Mouse (Mus musculus) left cerebral cortex, adult 9 months (tissue): ENCODE data around the gene Csad.
A peak's percentile ranks its signal among the peaks of the same experiment; 100 is the strongest.
"Not testable (repeated sequence)": the region's sequence is repeated elsewhere in the genome, so short reads cannot be mapped to it uniquely, and the experiment has no call there.

Source experiments
- DNase-seq, 2 experiments: peaks; one replicate each; pipeline ENCODE4 v3.0.0; 2022; ENCODE audit warnings: low spot score in 2 of 2

Gene Csad

DNA sequence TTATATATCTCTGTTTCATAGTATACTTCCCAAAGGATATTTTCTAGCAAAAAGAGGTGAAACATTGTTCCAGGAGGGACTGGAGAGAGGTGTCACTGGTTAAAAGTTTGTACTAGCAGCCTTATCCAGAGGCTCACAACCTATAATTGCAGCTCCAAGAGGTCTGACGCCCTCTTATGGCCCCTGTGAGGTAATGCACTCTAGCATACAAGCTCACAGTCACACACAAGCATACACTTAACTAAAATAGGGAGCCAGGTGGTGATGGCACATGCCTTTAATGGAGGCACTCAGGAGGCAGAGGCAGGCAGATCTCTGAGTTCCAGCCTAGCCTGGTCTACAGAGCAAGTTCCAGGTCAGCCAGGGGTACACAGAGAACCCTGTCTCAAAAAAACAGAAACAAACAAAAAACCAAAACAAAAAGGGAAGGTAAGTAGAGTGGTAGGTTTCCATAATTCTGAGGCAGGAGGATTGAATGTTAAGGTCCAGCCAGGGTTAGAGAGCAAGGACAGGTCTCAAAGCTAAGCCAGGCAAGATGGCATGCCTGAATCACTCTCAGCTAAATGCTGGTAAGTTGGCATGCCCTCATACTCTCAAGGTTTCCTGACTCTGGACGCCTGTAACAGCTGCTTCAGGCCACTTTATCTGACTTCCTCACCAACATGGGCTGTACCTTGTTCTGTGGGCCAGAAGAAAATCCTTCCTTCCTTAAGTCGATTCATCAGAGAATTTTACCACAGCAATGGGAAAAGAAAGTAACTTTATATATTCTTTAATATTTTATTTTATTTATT is 40.4 kb downstream of the Csad start:
- DNase-seq: no peak

DNA sequence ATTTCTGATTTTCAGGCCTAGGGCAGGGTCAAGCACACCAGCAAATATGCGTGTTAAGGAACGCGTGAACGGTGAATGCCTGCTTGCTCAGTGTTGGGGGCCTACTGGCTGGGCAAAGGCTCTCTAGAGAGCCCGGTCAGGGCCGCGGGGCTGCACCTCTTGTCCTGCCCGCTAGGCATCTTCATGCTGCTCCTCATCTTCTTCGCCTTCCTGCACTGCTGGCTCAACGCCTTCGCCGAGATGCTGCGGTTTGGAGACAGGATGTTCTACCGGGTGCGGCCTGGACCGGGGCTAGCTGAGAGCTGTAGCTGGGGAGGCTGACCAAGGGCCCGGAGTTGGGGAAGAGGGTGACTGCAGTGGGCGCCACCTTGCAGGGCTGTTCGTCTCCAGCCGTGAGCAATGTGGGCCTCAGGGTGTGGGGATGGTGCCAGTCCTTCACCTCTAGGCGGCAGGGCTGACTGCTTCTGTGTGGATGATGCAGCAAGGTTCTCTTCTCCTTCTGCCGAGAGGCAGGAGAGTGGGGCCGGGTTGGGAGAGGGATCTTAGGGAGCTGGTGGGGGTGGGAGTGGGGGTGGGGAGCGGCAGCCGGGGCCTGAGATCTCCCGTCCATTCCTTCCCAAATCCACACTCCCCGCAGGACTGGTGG is 44.0 kb downstream of the Csad start:
- DNase-seq: no peak

DNA sequence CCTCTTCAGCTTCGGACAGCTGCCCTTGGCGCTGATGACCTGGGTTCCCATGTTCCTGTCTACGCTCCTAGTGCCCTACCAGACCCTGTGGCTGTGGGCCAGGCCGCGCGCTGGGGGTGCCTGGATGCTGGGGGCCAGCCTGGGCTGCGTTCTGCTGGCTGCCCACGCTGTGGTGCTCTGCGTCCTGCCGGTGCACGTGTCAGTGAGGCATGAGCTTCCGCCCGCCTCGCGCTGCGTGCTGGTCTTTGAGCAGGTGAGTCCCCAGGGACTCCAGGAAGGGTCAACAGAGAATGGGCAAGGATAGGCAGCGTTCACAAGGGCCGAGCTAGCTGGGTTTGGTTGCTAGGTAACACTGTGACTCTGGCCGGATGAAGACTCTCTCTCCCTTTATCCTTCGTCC is 47.7 kb downstream of the Csad start:
- no peak for DNase-seq

DNA sequence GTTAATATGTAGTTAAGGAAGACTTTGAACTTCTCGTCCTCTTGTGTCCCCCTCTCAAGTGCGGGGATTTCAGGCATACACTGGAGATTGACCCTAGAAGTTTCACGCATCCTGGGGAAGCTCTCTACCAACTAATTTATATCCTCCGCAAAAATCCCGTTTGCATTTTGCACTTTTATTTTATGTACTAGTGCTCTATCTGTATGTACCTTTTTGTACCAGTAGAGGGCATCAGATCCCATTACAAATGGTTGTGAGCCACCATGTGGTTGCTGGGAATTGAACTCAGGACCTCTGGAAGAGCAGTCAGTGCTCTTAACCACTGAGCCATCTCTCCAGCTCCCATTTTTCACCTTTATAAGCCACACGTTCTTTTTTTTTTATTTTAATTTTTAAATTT is 49.5 kb downstream of the Csad start:
- not testable (repeated sequence) for DNase-seq

DNA sequence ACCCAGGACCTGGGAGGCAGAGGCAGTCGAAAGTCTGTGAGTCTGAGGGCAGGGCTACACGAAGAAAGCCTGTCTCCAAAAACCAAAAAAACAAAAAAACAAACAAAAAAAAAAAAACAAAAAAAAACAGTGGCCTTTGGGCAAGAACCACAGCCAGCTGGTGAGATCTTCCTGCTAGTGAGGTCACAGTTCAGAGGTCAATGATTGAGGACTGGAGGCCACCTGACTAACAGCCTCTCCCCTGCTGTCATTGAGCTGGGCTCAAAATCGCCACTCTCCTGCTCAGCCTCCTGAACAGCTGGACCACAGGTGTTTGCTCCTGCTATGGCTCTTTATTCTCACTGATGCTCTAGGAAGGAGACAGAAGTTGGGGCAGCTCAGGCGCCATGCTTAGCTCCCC is 51.9 kb downstream of the Csad start:
- no peak for DNase-seq

DNA sequence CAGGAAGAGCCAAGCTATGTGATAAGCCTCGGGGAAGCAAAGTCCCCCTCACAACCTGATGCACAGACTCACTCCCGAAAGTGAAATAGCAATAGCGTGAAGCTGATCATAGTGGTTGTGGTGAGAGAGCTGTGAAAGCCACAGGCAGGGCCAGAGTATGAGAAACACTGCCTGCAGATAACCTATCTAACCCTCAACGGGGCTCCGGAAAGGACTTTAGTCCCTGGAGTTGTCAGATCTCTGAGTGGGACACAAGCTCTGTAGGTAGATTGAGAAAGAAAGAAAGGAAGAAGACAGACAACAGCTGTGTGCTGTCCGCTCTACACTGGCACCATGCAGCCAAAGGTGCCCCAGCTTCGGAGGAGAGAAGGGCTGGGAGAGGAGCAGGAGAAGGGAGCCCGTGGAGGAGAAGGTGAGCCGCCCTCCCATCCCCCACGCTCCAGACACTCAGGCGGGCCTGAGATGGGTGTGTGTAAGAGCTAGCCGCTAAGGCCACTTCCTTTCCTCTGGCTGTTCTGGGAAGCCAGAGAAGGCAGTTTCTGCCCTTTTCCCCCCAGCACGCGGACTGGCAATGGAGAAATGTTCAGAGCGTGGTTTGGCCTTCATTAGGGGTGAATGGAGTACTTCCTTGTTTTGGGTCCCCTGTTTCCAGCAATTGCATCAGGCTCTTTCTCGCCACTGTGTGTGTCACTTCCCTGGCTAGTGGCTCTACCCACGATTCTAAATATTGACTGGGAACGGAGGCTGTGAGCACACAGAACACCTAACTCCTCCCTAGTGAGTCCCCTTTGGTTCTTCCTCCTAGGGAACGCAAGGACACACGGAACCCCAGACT is 54.0 kb downstream of the Csad start, which contains the start of gene Soat2:
Gene Soat2, plus strand, starts transcription at position 226 of the 835 bp plus-strand sequence.
- DNase-seq: no peak

DNA sequence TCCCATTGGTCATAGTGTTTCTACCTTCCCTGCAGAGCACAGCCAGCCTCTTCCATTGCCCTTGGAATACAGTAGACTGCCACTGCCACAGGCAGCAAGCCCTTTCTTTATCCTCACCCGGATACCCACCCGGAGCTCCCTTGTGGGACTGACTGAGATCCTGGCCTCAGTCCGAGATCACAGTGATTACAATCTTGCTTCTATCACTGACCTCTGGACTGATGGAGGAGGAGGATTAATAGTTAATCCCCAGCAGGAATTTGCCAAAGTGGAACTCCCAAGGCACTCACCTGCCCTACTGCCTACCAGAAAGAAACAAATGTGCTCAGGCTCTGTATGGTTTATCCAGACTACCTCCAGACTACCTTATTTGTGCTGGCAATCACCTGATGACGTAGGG is 55.0 kb downstream of the Csad start:
- DNase-seq: no peak

DNA sequence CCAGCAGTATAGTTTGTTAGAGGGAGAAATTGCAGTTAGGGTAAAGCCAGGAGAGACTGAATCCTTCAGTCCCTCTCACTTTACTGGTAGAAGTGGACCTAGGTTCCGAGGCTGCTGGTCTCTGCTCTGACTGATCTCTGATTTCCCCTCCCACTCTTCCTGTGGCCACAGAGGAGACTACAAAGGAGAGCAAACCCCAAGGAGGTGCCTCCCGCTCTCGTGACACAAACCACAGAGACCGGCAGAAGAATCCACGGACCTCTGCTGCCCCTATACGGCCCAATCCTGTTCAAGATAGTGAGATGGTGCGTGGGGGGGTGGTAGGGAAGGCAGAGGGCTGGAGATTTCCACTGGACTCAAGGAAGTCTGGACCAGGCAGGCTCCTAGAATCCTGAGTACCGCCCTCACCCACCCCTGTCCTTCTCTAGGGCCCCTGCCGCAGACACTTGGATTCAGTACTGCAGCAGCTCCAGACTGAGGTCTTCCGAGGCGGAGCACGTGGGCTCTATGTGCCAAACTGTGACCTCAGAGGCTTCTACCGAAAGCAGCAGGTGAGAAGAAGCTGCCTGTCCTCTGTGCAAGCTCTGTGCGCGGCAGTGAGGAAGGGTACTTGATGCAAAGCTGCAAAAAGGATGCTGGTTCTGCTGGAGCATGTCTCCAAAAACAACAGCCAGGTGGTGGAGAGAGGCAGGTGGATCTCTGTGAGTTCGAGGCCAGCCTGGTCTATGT is 56.7 kb downstream of the Csad start:
- no peak for DNase-seq

DNA sequence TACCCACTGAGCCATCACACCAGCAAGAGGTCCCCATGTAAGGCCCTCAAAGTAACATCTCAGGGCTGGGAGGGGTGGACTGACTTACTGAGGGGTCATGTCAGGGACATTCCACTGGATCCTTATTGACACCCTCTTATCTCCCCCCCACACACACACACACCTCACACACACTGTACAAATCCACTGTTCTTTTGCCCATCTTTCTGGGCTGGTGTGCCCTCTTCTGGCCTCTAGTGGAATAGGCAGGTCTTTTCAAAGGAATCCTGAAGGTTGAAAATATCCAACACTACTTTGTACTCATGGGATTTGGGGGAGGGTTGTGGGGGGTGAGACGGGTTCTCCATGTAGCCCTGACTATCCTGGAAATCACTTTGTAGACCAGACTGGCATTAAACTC is 57.6 kb downstream of the Csad start:
- DNase-seq: peak in 1 of 2 experiments; percentile 52

DNA sequence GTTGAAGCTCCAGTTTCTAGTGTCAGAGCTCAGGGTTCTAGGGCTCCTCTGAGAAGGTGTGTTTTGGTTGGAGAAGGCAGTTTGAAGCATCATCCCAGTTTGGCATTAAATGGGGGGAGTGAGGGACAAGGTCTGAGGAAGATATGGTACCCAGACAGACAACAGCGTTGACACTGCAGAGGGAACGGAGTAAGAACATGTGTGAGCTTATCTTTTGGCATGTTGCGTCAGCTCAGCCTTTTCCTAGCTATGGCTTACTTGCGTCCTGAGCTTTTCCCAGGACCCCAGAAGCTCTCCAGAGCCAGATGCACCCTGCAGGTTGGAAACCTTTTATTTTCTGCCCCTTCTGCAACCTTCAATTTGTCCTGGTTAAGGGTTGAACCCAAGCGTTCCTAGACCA is 58.4 kb downstream of the Csad start:
- no peak for DNase-seq

DNA sequence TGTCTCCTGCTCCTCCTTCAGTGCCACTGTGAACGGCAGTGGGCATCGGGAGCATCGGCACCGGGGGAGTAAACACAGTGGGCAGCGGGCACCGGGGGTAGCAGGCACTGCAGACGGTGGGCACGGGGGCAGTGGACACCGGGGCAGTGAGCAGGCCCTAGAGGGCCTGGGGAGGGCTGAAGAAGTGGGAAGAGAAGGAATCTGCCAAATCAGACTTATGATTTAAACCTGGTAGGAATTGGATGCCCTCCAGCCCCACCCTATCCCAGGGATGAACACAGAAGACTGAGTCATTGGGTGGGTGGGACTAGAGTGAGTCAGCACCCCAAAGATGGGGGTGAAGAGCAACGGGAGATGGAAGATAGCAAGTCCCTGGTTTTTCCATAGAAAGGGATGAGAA is 59.2 kb downstream of the Csad start:
- peak in 1 of 2 experiments; percentile 66 for DNase-seq

DNA sequence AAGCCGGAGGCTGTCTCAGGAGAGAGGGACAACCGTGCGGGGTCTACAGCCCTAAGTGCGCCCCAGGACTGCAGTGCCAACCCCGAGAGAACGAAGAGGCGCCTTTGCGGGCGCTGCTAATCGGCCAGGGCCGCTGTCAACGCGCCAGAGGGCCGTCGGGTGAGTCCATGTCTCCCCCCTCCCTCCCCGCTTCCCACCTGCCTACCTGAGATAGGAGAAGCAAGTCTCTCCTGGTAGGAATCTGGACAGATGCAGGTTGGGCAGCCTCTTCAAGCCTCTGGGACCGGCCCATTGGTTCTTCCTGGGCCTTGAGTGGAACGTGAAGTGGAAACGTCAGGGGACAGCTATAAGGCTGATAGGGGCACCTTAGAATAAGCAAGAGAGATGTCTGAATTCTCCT is 59.8 kb downstream of the Csad start:
- no peak for DNase-seq

DNA sequence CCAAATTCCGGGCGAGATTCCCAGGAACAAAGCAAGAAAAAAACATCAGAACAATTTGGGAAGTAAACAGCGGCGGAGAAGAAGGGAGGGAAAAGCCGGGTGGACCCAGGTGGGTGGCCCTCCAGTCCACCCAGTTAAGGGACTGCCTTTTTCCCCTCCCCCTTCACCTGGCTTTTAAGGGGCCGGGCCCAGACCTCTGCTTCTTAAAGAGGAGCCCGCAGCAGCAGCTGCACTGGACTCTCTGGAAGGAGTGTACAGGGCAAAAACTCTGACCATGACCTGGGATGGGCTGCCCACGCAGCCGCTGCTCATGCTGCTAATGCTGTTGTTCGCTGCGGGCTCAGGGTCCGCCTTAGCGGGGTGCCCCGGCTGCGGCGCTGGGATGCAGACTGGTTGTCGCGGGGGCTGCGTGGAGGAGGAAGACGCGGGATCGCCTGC is 60.2 kb downstream of the Csad start, which contains the start of gene Igfbp6:
Gene Igfbp6, plus strand, starts transcription at position 89 of the 438 bp plus-strand sequence.
- peak in 1 of 2 experiments; percentile 30 for DNase-seq

DNA sequence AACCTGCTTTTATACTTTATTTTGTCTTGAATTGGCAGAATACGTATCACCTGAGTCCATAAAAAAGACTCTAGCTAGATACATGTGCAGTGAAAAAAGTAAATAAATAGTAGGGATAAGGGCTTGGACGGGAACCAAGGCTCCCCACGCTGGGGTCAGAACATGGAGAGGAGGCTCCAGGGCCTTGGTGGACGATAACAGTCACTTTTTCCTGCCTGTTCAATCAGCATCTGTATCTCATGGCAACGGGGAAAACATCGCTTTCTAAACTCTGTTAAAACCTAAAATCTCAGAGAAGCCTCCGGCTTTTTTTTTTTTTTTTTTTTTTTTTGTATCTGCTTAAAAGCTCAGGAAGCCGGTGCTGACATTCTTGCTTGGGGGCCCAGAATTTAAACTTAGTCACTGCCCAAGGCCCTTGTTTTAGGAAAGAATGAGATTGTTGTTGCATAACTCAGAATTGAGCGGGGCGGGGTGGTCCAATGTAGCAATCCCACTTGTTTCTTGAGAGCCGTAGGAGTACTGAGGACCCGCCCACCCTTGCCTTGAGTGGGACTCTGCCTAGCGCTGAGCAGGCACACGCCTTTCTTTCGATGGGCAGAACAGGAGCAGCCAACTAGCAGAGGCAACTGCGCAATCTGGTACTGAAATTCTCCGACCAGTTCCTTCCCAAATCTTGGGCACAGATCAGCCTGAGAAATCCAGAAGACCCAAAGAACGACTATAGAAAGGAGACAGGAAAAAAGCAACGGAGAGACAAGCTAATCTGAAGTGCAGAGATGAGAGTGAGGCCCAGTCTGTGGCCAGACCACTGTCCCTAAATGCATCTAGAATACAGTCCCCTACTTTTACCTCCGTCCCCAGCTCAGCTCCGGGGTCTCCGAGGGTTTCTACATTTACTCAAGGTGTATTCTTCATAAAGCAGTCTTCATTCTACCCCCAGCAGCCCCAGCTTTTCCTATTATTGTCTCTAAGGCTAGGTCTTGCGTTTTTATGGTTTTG is 61.3 kb downstream of the Csad start:
- DNase-seq: peak in 1 of 2 experiments; percentile 48

DNA sequence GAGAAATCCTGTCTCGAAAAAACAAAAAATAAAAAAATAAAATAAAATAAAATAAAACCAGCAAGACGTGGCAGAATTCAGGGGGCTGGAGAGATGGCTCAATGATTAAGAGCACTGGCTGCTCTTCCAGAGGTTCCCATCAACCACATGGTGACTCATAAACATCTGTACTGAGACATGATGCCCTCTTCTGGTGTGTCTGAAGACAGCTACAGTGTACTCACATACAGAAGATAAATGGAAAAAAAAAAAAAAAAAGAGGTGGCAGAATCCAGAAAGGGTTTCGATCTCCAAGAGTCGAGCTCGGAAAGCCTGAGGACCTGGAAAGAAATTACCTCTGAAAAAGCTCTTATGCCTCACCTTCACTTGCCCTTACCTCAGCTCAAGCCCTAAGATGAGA is 63.4 kb downstream of the Csad start:
- no peak for DNase-seq

DNA sequence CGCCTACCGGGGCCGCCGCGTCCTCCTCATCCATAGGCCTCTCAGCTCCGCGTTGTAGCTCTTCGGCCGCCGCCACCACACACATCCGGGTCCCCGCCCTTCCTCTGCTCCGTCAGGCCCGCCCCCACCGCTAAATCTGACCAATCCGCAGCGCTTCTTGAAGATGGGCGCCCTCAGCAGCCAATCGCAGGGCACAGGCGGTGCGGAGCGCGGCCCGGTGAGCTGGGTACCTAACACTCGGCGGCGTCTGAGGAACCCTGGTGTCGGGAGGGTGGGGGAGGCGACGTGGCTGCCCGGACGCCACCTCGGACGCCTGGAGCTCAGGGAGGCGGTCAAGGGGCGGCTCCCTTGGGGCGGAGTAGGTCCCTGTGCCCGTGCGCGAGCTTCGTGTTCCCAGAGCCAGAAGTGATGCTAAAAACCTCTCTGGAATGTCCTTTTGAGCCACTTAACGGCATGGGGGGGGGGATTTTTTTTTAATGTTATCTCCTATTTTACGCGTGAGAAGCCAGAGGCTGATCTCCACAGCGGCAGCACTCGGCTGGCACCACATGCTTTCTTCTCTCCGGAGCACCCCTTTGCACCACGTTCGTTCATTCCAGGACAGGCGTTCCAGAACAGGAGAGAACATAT is 68.3 kb downstream of the Csad start, which contains the start of gene Spryd3:
Gene Spryd3, minus strand, starts transcription at position 106 of the 630 bp plus-strand sequence.
- DNase-seq: peak; percentile 90 to 98

DNA sequence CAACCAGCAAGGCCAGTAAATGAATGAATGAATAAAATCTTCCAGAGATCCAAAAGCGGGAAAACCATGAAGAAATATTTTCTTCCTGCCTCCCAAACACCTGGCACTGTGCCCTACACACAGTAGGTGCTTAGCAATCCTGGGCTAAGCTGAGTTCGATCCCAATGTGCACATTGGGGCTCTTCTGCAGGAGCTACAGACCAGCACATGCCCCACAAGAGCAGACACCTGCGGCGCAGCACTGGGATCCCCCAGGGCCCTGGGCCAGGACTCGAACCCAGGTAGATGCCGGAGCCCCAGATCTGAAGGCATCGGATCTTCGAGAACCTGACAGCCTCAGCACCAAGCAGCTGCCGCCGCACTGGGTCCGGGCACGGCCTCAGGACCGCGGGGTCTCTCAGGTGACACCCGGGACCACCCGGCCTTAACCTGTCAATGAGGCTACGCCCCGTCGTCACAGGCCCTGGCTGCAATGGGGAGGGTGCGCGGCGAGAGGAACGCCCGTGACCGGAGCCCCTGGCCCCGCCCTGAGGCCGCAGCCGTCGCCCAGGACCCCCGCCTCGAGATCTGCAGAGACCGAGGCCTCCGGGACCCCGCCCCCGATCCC is 68.9 kb downstream of the Csad start:
- no peak for DNase-seq

DNA sequence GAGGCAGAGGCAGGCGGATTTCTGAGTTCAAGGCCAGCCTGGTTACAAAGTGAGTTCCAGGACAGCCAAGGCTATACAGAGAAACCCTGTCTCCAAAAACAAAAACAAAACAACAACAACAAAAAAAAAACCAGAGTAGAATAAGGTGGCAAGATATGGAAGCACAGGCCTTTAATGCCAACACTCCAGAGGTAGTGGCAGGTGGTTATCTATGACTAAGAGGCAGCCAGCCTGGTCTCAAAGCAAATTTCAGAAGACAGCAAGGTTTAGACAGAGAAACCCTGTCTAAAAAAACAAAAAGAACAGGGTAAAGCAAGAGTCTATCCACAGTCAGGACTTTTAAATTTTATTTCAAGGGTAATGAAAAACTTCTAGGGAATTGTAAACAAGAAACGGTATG is 69.8 kb downstream of the Csad start:
- DNase-seq: no peak

DNA sequence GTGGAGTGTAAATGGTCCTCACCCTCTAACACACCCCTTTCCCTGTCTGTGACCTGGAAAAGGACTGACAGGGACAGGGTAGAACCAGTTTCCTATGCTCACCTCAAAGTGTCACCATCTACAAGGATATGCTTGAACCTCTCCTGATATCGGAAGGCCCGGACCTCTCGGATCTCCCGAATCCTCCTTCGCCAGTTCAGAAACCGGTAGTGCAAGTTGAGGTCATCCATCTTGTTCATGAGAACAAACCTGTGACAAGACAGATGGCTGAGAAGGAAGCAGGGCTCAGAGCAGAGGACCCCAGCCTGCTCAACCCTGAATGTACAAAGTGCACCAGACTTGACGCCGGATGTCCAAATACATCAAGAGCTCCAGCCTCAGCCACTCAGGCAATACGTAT is 71.2 kb downstream of the Csad start:
- no peak for DNase-seq
